Mouse (Mus musculus) MEL-GATA-1-ER (cell line): ENCODE data around the gene Acox1.

ENCODE experiments used
- DNase-seq: peaks from one replicate; pipeline ENCODE4 v3.0.0-alpha.2; 2012; ENCODE audit warnings: low read depth; ENCODE audit errors: extremely low read depth

Gene Acox1

DNA sequence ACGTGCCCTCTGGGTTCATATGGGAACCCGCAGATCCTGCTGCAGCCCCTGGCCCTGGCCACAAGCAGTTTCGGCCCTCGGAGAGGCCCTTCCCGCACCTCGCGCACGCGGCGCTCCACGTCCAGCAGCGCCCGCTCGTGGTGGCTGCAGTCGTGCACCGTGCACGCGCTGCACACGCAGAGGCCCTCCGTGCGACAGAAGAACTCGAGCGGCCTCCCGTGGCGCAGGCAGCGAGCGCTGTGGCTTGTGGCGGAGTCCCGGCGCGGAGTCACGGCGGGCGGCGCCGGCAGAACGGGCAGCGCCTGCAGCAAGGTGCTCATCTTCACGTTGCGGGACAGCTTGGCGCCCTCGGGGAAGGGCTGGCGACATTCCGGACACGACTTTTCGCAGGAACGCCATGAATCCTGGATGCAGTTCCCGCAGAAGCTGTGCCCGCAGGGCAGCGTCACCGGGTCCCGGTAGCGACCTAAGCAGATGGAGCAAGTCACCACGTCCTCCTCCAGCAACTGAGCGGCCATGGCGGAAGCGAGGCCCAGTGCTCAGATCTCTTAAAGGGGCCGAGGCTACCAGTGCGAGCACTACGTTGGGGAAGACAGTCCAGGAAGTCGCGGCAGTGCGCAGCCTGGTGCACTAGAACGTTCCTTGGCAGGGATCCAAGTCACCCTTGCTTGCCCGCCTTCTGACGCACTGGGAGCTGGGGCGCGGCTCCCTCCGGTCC lies 68.2 kb downstream of the Acox1 start, which contains the start of gene Trim65:
Gene Trim65, minus strand, starts transcription at position 641 of the 718 bp plus-strand sequence.
- peak; percentile 72 for DNase-seq

- peak; percentile 42 for DNase-seq
These were observed 68.8 kb downstream of the Acox1 start for GRCm38 (mm10) chr11:116129993-116130487.

GRCm38 (mm10) chr11:116129091-116129790 lies 69.6 kb downstream of the Acox1 start:
- DNase-seq: no peak

DNA sequence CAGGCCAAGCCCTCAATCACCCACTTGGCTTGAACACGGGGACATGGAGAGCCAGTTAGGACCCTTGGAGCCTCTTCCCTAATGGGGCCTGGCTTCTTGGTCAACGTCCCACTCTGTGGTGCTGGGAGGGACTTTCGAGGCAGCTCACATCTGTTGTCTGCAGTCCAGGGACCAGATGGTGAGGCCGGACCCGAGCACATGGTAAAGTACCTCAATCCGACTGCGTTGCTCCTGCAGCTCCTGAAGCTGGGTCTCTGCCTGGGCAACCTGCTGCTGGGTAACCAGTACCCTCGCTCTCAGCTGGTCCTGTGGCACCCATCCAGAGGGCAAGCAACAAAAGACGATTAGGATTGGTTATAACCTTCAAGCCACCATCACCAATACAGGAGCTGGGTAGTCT lies 70.9 kb downstream of the Acox1 start:
- DNase-seq: no peak

GRCm38 (mm10) chr11:116127156-116127980 lies 71.5 kb downstream of the Acox1 start, which contains the start of gene Trim47:
TSS of gene Trim47 (minus strand) at chr11:116127210.
- DNase-seq: peak; percentile 64

DNA sequence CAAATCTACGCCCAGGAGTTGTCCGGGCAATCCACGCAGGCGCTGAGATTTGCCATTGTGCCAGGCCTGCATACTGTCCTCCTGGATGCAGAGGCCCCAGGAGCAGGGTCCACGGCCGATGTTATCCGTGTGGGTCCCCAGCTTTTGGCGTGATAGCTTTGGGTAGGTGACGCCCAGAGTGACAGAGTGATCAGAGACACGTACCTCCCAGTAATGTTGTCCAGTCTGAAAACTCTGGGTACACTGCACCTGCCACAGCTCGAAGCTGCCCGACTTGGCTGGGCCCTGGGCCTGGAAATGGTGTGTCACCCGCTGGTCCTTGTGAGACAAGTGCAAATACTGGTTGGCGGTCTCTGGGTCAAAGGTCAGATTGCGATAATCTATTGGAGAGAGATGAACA lies 72.6 kb downstream of the Acox1 start:
- DNase-seq: no peak
